Mouse (Mus musculus) erythroblast, embryonic 14.5 days (primary cell): ENCODE data around the gene Gpr39. TPM values are rescaled to one million over a fixed set of nuclear protein-coding genes. Genes with fewer than 3 reads are reported as not detected.

Source experiments
- H3K27me3 ChIP-seq: 2 replicates; pipeline ENCODE4 v1.6.1; 2012; ENCODE audit warnings: inconsistent platforms; ENCODE audit not compliant: control insufficient read depth
- H3K36me3 ChIP-seq: 2 replicates; pipeline ENCODE4 v1.6.1; 2012; ENCODE audit warnings: mild to moderate bottlenecking, inconsistent platforms; ENCODE audit not compliant: control insufficient read depth
- H3K4me1 ChIP-seq: 2 replicates; pipeline ENCODE4 v1.6.1; 2012; ENCODE audit warnings: inconsistent platforms; ENCODE audit not compliant: control insufficient read depth
- H3K4me3 ChIP-seq: replicated peaks from 2 replicates; pipeline ENCODE3; 2012; ENCODE audit warnings: moderate library complexity, mild to moderate bottlenecking, inconsistent platforms
- H3K9me3 ChIP-seq: 2 replicates; pipeline ENCODE4 v1.6.1; 2012; ENCODE audit warnings: low read length, inconsistent platforms, mixed read lengths; ENCODE audit not compliant: control insufficient read depth
- GATA1 ChIP-seq: IDR thresholded peaks from 2 replicates; pipeline ENCODE4 v1.6.1; 2012; ENCODE audit warnings: low read length, inconsistent platforms, mixed read lengths
- TAL1 ChIP-seq: IDR thresholded peaks from 3 replicates; pipeline ENCODE4 v1.6.1; 2012; ENCODE audit warnings: low read length, inconsistent platforms, mixed read lengths
- polyA plus RNA-seq: library from polyadenylated mRNA; stranded (reverse); fragments of >175 nt; gene quantifications from 2 replicates; pipeline ENCODE4 v1.2.3, GENCODE M21; 2012

The Gpr39 gene
- polyA plus RNA-seq, 1 experiment = not detected

GRCm38 (mm10) chr1:125837507-125837906, 160.7 kb downstream of the Gpr39 start:
- TF ChIP-seq TAL1 (no peak), GATA1 (no peak)
- H3K27me3 ChIP-seq = no peaks in the 10 kb centered on the region

GRCm38 (mm10) chr1:125839746-125840392, 163.1 kb downstream of the Gpr39 start:
- H3K27me3 ChIP-seq = no peaks in the 10 kb centered on the region
- no peaks in the 10 kb centered on the region for H3K4me1 ChIP-seq
- no peaks in the 10 kb centered on the region for H3K36me3 ChIP-seq
- TF ChIP-seq GATA1 (no peak), TAL1 (no peak)
- H3K4me3 ChIP-seq = no peak overlapping the region
- no peaks in the 10 kb centered on the region for H3K9me3 ChIP-seq

More at GRCm38 (mm10) chr1:125837507-125837906, 160.7 kb downstream of the Gpr39 start:
- Histone ChIP-seq H3K9me3 (no peaks in the 10 kb centered on the region), H3K4me3 (no peak overlapping the region), H3K4me1 (no peaks in the 10 kb centered on the region), H3K36me3 (no peaks in the 10 kb centered on the region)

GRCm38 (mm10) chr1:125854646-125855045, 177.9 kb downstream of the Gpr39 start:
- no peak overlapping the region for H3K4me3 ChIP-seq
- TF ChIP-seq GATA1 = no peak
- no peak for TF ChIP-seq TAL1
- H3K4me1 ChIP-seq = no peaks in the 10 kb centered on the region
- no peaks in the 10 kb centered on the region for H3K36me3 ChIP-seq
- no peaks in the 10 kb centered on the region for H3K27me3 ChIP-seq
- H3K9me3 ChIP-seq = no peaks in the 10 kb centered on the region

- no peaks in the 10 kb centered on the region for H3K27me3 ChIP-seq
- H3K9me3 ChIP-seq = 0 out of 2 replicates have a peak, but pooled peaks cover 2% of the 10 kb centered on the region
- H3K4me3 ChIP-seq = no peak overlapping the region
- no peaks in the 10 kb centered on the region for H3K4me1 ChIP-seq
- no peaks in the 10 kb centered on the region for H3K36me3 ChIP-seq
- TF ChIP-seq TAL1 = no peak
- no peak for TF ChIP-seq GATA1
Observed at GRCm38 (mm10) chr1:125858631-125859030, 181.8 kb downstream of the Gpr39 start.

- Histone ChIP-seq H3K27me3 (no peaks in the 10 kb centered on the region), H3K36me3 (no peaks in the 10 kb centered on the region), H3K4me1 (no peaks in the 10 kb centered on the region), H3K9me3 (peaks cover 3% of the 10 kb centered on the region; the same call in 1 of the 2 replicates), H3K4me3 (no peak overlapping the region)
- TF ChIP-seq TAL1 (no peak), GATA1 (no peak)
Observed at GRCm38 (mm10) chr1:125870056-125870455, 193.3 kb downstream of the Gpr39 start.

GRCm38 (mm10) chr1:125893158-125893557, 216.4 kb downstream of the Gpr39 start:
- TF ChIP-seq TAL1 = no peak
- TF ChIP-seq GATA1 = no peak
- Histone ChIP-seq H3K9me3 (no peaks in the 10 kb centered on the region; the same call in 1 of the 2 replicates), H3K27me3 (no peaks in the 10 kb centered on the region), H3K4me3 (no peak overlapping the region), H3K36me3 (no peaks in the 10 kb centered on the region), H3K4me1 (no peaks in the 10 kb centered on the region)

- Histone ChIP-seq H3K4me1 (no peaks in the 10 kb centered on the region), H3K36me3 (no peaks in the 10 kb centered on the region), H3K4me3 (no peak overlapping the region), H3K27me3 (peaks cover 33% of the 10 kb centered on the region), H3K9me3 (no peaks in the 10 kb centered on the region)
- TF ChIP-seq TAL1 = no peak
Observed at GRCm38 (mm10) chr1:125910211-125910870, 233.5 kb downstream of the Gpr39 start.

GRCm38 (mm10) chr1:125910871-125911265, 234.1 kb downstream of the Gpr39 start:
- peaks cover 33% of the 10 kb centered on the region for H3K27me3 ChIP-seq
- H3K36me3 ChIP-seq = no peaks in the 10 kb centered on the region
- no peaks in the 10 kb centered on the region for H3K9me3 ChIP-seq
- no peaks in the 10 kb centered on the region for H3K4me1 ChIP-seq
- no peak for TF ChIP-seq GATA1
- no peak for TF ChIP-seq TAL1
- H3K4me3 ChIP-seq = no peak overlapping the region

- no peak for TF ChIP-seq GATA1
- no peak for TF ChIP-seq TAL1
- Histone ChIP-seq H3K36me3 (no peaks in the 10 kb centered on the region), H3K4me1 (no peaks in the 10 kb centered on the region), H3K9me3 (no peaks in the 10 kb centered on the region), H3K4me3 (no peak overlapping the region), H3K27me3 (peaks cover 33% of the 10 kb centered on the region)
Observed at GRCm38 (mm10) chr1:125911337-125911900, 234.6 kb downstream of the Gpr39 start.
